Mouse (Mus musculus) lung, adult 2 months (tissue): ENCODE measurements around the gene Cox6a1. TPM values are rescaled to one million over a fixed set of nuclear protein-coding genes. Genes with fewer than 3 reads are reported as not detected.

Experiments used
- DNase-seq: peaks from one replicate; pipeline ENCODE4 v3.0.0; 2022
- H3K4me1 ChIP-seq: fragments of 200-500 bp; 2 replicates; pipeline ENCODE4 v1.6.1; 2011; ENCODE audit warnings: low read length; ENCODE audit not compliant: control insufficient read depth, insufficient read depth
- H3K4me3 ChIP-seq: fragments of 200-500 bp; replicated peaks from 2 replicates; pipeline ENCODE3; 2011; ENCODE audit warnings: low read depth, mild to moderate bottlenecking, control low read depth, low read length; ENCODE audit errors: extremely low read depth
- CTCF ChIP-seq: fragments of 200-500 bp; IDR thresholded peaks from 2 replicates; pipeline ENCODE4 v1.5.1; 2011; ENCODE audit warnings: mild to moderate bottlenecking, low read length, control low read depth; ENCODE audit not compliant: insufficient read depth
- POLR2A ChIP-seq: fragments of 200-500 bp; IDR thresholded peaks from 2 replicates; pipeline ENCODE4 v1.6.1; 2011; ENCODE audit warnings: low read depth, mild to moderate bottlenecking, control low read depth, low read length, borderline replicate concordance; ENCODE audit errors: extremely low read depth
- WGBS: fragments of 180-500 bp; shearing (Covaris S2); methylation state at CpG from one replicate; pipeline ENCODE4 v1.1.7; 2018; 5-methylcytosine and 5-hydroxymethylcytosine counted together
- polyA plus RNA-seq: library from polyadenylated mRNA; depleted of rRNA; stranded (reverse); fragments of >200 nt; gene quantifications from 2 replicates; pipeline ENCODE4 v1.2.3, GENCODE M21; 2012

Cox6a1 gene
- polyA plus RNA-seq, 1 experiment = 2,118 TPM

- peaks cover 5% of the 10 kb centered on the region for H3K4me1 ChIP-seq
- under 1% methylated on average over 55 of the region's 55 CpGs for WGBS
- H3K4me3 ChIP-seq = peak overlapping the region; percentile 81
- no peak for TF ChIP-seq CTCF
- no peak for TF ChIP-seq POLR2A
- DNase-seq = peak; percentile 36
Measured at GRCm38 (mm10) chr5:115327610-115328548, 20.9 kb downstream of the Cox6a1 start.

- TF ChIP-seq POLR2A = peak; percentile 85
- no peak for TF ChIP-seq CTCF
Measured at GRCm38 (mm10) chr5:115326875-115327609, 21.7 kb downstream of the Cox6a1 start, which contains the start of gene Srsf9. Srsf9 (plus strand) TSS chr5:115327177.

GRCm38 (mm10) chr5:115326256-115326831, 22.4 kb downstream of the Cox6a1 start:
- peak; percentile 15 for DNase-seq
- Histone ChIP-seq H3K4me3 (peak overlapping the region; percentile 81), H3K4me1 (peaks cover 5% of the 10 kb centered on the region)
- whole genome bisulfite sequencing = 18% methylated on average over 11 of the region's 11 CpGs
- no peak for TF ChIP-seq CTCF
- no peak for TF ChIP-seq POLR2A

More at GRCm38 (mm10) chr5:115326875-115327609, 21.7 kb downstream of the Cox6a1 start, which contains the start of gene Srsf9:
- Histone ChIP-seq H3K4me1 (peaks cover 5% of the 10 kb centered on the region), H3K4me3 (peak within 1 kb of the TSS; percentile 81)
- DNase-seq = peak; percentile 94
- WGBS = 1% methylated on average over 89 of the region's 97 CpGs

- Histone ChIP-seq H3K4me3 (peak overlapping the region; percentile 72), H3K4me1 (no peaks in the 10 kb centered on the region)
- under 1% methylated on average over 21 of the region's 22 CpGs for WGBS
- DNase-seq = peak; percentile 67
- peak; percentile 41; the same call in 1 of the 2 replicates for TF ChIP-seq CTCF
- 0 out of 2 replicates have a peak, but pooled peaks have one; percentile 34 for TF ChIP-seq POLR2A
Measured at GRCm38 (mm10) chr5:115319004-115319940, 29.5 kb downstream of the Cox6a1 start.

DNA sequence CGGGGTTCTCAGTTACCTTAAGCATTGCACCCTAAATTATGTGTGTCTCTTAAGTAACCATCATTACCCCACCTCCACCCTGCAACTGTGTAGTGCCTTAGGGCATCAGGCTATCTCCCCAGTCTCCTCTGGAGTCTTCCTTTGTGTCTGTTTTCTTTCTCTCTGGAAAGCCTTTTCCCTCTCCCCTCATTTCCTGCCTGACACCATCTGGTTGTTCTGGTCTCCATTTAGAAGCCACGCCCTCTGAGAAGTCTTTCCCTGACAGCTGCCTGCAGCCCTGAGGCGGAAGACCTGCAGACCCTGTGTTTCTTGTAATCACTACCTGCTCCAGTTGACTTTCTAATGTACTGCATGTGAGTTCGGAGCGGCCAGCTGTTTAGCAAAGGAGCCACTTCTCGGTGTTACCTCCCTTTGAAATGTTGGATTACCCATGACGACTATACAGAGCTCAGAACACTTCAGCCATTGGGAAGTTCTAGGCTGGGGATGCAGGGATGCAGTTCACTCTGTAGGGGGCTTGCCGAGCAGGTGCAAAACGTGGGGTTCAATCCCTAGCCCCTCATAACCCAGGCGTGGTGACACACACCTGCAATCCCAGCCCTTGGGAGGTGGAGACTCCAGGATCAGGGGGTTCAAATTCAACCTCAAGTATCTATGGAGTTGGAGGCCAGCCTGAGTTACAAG, 31.0 kb downstream of the Cox6a1 start:
- no peak overlapping the region for H3K4me3 ChIP-seq
- H3K4me1 ChIP-seq = no peaks in the 10 kb centered on the region
- DNase-seq = no peak
- no peak for TF ChIP-seq POLR2A
- no peak for TF ChIP-seq CTCF
- WGBS = 24% methylated on average over 10 of the region's 10 CpGs

DNA sequence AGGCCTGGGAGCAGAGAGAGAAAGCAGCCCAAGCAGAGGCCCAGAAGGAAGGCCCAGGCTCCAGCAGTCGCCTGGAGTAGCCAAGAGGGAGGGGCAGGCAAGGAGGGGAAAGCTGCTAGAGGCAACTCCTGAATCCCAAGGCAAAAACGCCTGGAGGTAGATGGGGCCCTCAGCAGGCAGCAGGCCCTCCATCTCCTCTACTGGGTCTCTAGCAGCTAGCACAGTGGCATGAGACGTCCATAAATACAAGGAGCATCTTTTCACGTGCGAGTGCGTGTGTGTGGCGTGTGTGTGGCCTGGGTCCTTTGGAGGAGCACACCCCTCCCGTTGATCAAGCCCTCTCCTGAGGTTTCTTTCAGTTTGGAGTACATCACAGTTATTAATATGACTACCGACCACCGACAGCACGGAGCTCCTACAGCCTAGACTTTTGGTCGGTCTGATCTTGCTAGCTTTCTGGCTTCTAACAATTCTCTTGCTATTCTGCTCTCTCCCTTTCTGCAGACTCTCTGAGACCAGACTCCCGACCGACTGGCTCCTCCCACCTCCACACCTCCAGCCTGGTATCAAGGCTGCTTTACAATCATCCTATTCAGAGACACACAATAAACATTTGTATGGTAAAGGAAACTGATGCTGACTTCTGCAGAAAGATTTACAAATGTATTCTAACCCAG, 31.7 kb downstream of the Cox6a1 start:
- no peak for DNase-seq
- TF ChIP-seq POLR2A = no peak
- TF ChIP-seq CTCF = no peak
- Histone ChIP-seq H3K4me3 (no peak overlapping the region), H3K4me1 (no peaks in the 10 kb centered on the region)
- 34% methylated on average over 14 of the region's 14 CpGs for WGBS

DNA sequence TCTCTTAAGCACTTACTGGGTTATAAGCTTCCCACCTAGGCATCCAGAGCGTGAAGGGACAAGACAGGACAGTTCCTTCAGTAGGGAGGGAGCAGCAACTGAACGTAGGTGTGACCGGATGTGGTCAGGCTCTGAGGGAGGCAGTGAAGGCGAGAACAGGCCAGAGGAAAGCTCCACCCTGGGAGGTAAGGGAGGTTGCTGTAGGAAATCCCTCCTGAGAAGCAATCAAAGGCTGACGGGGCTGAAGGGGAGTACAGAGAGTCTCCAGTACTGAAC, 35.2 kb downstream of the Cox6a1 start:
- DNase-seq = no peak
- TF ChIP-seq POLR2A = no peak
- no peak for TF ChIP-seq CTCF
- no peak overlapping the region for H3K4me3 ChIP-seq
- 58% methylated on average over 5 of the region's 5 CpGs for WGBS
- H3K4me1 ChIP-seq = no peaks in the 10 kb centered on the region
